Mouse (Mus musculus) embryo, embryonic 11.5 days (tissue): Measurements from ENCODE around the gene Stk11.

Experiments used
- DNase-seq: peaks from one replicate; pipeline ENCODE4 v3.0.0-alpha.2; 2012; ENCODE audit warnings: low read depth, low spot score

The Stk11 gene

GRCm38 (mm10) chr10:80115290-80115943 is at the start of gene Stk11:
Gene Stk11, plus strand, starts transcription at chr10:80115803.
- DNase-seq = peak; percentile 100

- DNase-seq = no peak
These were observed 46.4 kb upstream of the Stk11 start for GRCm38 (mm10) chr10:80069251-80069650.

- no peak for DNase-seq
These were observed 45.6 kb upstream of the Stk11 start for GRCm38 (mm10) chr10:80069948-80070450.

- no peak for DNase-seq
These were observed 44.6 kb upstream of the Stk11 start for GRCm38 (mm10) chr10:80070837-80071515.

GRCm38 (mm10) chr10:80071516-80071900 is 44.1 kb upstream of the Stk11 start:
- no peak for DNase-seq

- no peak for DNase-seq
These were observed 42.7 kb upstream of the Stk11 start for GRCm38 (mm10) chr10:80072623-80073489.

GRCm38 (mm10) chr10:80074813-80075601 is 40.6 kb upstream of the Stk11 start:
- DNase-seq = no peak

- DNase-seq = no peak
These were observed 39.7 kb upstream of the Stk11 start for GRCm38 (mm10) chr10:80075924-80076323.

- DNase-seq = no peak
These were observed 39.2 kb upstream of the Stk11 start for GRCm38 (mm10) chr10:80076386-80076785.

- DNase-seq = no peak
These were observed 38.3 kb upstream of the Stk11 start for GRCm38 (mm10) chr10:80077312-80077711.

GRCm38 (mm10) chr10:80078366-80078765 is 37.2 kb upstream of the Stk11 start:
- DNase-seq = no peak

GRCm38 (mm10) chr10:80080396-80081070 is 35.1 kb upstream of the Stk11 start:
- no peak for DNase-seq

- no peak for DNase-seq
These were observed 34.5 kb upstream of the Stk11 start for GRCm38 (mm10) chr10:80081075-80081474.

GRCm38 (mm10) chr10:80084817-80085487 is 30.7 kb upstream of the Stk11 start:
- DNase-seq = no peak

GRCm38 (mm10) chr10:80086847-80087246 is 28.8 kb upstream of the Stk11 start:
- no peak for DNase-seq

GRCm38 (mm10) chr10:80087483-80087882 is 28.1 kb upstream of the Stk11 start:
- no peak for DNase-seq

GRCm38 (mm10) chr10:80089146-80089545 is 26.5 kb upstream of the Stk11 start:
- DNase-seq = no peak

GRCm38 (mm10) chr10:80091527-80091926 is 24.1 kb upstream of the Stk11 start:
- DNase-seq = no peak

GRCm38 (mm10) chr10:80092690-80093089 is 22.9 kb upstream of the Stk11 start:
- DNase-seq = no peak

- DNase-seq = no peak
These were observed 21.5 kb upstream of the Stk11 start for GRCm38 (mm10) chr10:80094085-80094484.
